Mouse (Mus musculus): Measurements from ENCODE around the gene Osbpl10. TPM values are rescaled to one million over a fixed set of nuclear protein-coding genes. Genes with fewer than 3 reads are reported as not detected.
A peak's percentile ranks its signal among the peaks of the same experiment; 100 is the strongest.
"Not testable (repeated sequence)": the region's sequence is repeated elsewhere in the genome, so short reads cannot be mapped to it uniquely, and the experiment has no call there.

Gene Osbpl10
- total RNA-seq, 2 experiments from 2014 or later, result not detected

DNA sequence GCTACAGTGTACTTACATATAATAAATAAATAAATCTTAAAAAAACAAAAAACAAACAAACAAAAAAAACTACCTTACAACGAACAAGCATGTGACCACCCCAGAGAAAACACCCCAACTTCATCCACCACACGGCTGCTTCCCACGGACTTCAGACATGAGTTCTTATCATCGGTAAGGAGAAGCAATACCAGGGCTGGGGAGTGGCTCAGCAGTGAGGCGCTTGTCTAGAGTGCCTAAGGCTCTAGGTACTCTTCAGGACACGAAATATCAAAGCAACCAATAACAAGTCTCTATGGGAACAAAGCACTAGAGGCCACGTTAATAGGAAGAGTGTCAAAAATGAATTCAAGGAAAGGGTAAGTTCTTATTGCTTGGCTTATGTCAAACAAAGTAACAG lies 282.1 kb downstream of the Osbpl10 start:
- ATAC-seq (replicated peaks; ENCODE audit: poor library complexity), result peak; percentile 45

DNA sequence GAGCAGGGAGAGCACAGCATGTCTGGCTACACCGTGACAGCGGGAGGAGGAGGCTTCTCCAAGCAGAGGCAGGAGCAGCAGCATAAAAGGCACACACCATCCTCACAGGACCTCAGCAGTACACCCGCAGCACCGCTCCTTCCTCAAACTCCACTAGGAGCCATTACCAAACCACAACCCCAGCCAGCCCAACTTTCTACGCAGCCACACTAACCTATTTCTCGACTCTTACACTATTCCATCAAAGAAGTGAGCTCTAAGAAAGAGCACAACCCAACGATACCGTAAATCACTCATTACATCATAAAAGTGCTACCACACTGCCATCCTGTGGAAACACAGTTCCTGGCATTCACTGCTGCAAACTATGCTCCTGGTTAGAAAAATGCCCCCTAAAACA lies 283.1 kb downstream of the Osbpl10 start:
- ATAC-seq (replicated peaks; ENCODE audit: poor library complexity), result peak; percentile 72

DNA sequence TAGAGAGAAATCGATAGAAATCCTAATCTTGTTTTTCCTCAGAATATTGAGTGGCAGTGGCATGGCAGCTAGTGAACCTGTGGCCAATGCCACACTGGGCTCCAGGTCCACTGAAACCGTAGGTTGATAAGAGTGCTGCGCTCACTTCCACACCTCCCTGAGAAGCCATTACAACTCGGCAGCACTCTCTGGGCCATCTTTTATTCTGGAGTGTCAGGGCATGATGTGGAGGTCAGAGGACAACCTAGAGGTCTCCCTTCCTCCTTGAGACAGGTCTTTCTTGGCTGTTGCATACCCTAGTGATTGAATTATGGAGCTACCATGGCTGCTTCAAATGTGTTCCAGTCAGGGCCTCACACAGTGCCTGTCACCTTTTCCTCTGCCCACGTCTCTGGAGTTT lies 283.5 kb downstream of the Osbpl10 start:
- 0 out of 2 replicates have a peak, but pooled peaks have one; percentile 21 for ATAC-seq (replicated peaks; ENCODE audit: poor library complexity)

DNA sequence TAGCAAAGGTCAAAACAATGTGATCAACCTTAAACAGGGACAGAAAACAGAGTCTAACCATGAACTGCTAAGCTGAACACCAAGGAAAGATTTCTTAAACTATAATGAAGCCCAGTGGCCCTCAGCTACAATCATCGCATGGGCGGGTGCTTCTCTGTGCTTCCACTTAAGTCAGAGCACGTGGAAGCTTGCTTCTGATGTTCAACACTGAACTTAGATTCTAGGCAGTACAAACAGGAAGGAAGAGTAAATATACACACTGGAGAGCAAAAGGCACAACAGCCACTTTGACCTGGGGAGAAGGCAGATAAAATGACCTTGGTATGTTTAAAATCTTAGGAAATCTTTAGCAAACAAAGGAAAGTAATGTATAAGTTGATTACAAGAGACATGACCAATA lies 293.2 kb downstream of the Osbpl10 start:
- no peak for ATAC-seq (replicated peaks; ENCODE audit: poor library complexity)

DNA sequence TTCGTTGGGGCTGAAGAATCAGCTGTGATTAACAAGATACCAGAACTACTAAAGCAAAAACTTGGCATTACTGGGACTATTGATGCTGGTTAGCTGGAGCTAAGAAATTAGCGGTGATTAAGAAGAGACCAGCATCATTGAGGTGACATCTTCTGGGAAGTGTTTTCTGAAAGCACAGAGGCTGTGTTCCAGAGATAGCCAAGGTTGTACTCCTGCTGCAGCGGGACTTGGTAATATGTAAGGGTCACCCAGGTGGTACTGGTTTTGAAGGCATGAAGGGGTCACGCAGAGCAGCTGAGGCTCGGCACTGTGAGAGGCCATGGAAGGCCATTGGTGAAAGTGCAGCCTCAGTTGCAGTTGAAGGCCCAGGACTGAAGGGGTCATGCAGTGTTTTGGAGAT lies 294.1 kb downstream of the Osbpl10 start:
- ATAC-seq (replicated peaks; ENCODE audit: poor library complexity), result not testable (repeated sequence)

DNA sequence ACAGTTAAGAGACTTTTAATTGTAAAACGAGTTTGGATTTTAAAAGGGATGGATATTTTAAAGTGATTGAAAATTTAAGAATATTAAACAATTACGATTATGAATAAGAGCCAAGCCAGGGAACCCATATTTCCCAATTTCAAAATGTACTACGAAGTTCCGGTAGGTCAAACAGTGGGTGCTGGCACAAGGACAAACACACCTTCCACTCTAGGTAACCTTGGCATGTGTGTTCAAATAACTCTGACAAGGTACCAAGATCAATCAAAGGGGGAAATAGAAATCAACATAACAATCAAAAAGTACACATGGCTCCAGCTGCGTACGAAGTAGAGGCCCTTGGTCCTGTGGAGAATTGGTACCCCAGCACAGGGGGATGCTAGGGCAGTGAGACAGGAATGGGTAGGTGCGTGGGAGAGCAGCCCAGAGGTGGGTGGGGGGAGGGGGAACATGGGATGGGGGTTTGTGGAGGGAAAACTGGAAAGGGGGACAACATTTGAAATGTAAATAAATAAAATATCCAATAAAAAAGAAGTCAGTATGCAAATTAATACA lies 294.8 kb downstream of the Osbpl10 start:
- no peak for ATAC-seq (replicated peaks; ENCODE audit: poor library complexity)

DNA sequence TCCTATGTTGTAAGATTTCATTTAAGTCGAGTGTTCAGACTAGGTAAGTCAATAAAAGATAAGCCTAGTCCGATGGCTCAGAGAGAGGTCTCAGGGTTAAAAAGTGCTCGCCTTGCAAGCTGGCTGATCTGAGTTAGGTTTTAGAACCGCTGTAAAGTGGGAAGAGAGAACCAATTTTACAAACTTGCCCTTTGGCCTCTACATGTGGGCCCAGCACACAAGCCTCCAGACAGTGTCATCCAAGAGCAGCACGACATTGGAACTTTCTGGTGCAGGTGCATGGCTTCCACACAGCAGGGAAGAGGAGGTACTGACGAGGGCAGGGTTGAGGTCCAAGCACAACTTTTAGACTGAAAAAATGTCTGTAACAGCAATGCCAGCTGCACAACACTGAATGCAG lies 296.4 kb downstream of the Osbpl10 start:
- no peak for ATAC-seq (replicated peaks; ENCODE audit: poor library complexity)

DNA sequence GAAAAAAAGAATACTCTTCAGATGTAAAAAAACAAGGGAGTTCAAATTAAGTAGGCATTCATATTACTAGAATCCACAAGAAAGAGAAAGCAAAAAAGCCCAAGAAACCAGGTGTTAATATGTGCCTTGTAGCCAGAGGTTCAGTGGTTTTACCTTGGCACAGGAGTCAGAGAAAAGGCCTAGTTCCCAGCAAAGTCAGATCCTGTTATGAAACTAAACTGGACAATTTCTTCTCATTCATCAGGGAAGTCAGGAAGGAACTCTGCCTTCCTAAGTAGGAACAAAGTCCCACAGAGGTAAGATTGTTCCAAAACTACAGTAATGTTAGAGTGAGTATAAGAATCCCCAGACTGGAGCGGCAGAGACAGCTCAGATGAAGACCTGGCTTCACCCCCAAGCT lies 300.3 kb downstream of the Osbpl10 start:
- no peak for ATAC-seq (replicated peaks; ENCODE audit: poor library complexity)

Other genes with a start within 250 kb of the Osbpl10 start
- 29.1 and 31.1 TPM in 2 replicates for gene Cmtm6, start 247.5 kb upstream of the Osbpl10 start, total RNA-seq (2015)
- 43.1 and 46.2 TPM in 2 replicates for gene Cmtm6, start 247.5 kb upstream of the Osbpl10 start, total RNA-seq (2017)
- 499 and 542 TPM in 2 replicates for gene Cmtm7, start 196.7 kb upstream of the Osbpl10 start, total RNA-seq (2015)
- gene Cmtm7, start 196.7 kb upstream of the Osbpl10 start, total RNA-seq (2017), result 712 and 803 TPM in 2 replicates
- 1.0 and 2.8 TPM in 2 replicates for gene Cmtm8, start 134.4 kb upstream of the Osbpl10 start, total RNA-seq (2015)
- gene Cmtm8, start 134.4 kb upstream of the Osbpl10 start, total RNA-seq (2017), result 0.79 and 2.0 TPM in 2 replicates
- gene Gpd1l, start 44.6 kb upstream of the Osbpl10 start, total RNA-seq (2015), result 23.9 and 25.2 TPM in 2 replicates
- 30.0 and 30.9 TPM in 2 replicates for gene Gpd1l, start 44.6 kb upstream of the Osbpl10 start, total RNA-seq (2017)
- 256 and 259 TPM in 2 replicates for gene Rps27rt, start 4.2 kb downstream of the Osbpl10 start, total RNA-seq (2015)
- 119 and 149 TPM in 2 replicates for gene Rps27rt, start 4.2 kb downstream of the Osbpl10 start, total RNA-seq (2017)

All from megakaryocyte progenitor cell, adult 5-6 weeks (primary cell).